Mouse (Mus musculus) spleen, adult 2 months (tissue): Measurements from ENCODE around the gene Plekha3.

Experiments used
- CTCF ChIP-seq: fragments of 200-500 bp; IDR thresholded peaks from 2 replicates; pipeline ENCODE4 v1.5.1; 2011; ENCODE audit warnings: mild to moderate bottlenecking, inconsistent platforms; ENCODE audit not compliant: insufficient read depth, insufficient read length, insufficient replicate concordance; ENCODE audit errors: extremely low read depth
- POLR2A ChIP-seq: fragments of 200-500 bp; IDR thresholded peaks from 2 replicates; pipeline ENCODE4 v1.6.1; 2011; ENCODE audit warnings: low read depth, low read length, inconsistent platforms

DNA sequence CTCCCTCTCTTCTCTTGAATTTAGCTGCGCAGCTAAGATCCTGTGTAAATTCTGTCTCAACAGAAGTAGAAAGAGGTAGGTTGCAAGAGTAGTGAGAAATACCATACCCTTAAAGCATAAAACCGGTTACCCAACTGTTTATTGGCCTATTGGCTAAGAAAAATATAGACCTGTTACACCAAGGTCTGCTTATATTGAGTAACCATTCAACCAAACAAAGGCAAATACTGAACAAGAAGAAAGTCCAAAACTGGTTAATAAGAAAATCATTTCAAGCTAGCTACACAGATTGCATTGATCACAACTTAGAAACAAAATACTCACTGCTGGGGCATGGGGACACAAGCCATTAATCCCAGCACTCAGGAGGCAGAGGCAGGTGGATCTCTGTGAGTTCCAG, 35.4 kb upstream of the Plekha3 start:
- no peak for TF ChIP-seq CTCF
- no peak for TF ChIP-seq POLR2A
